Mouse (Mus musculus) CD8-positive naive resting alpha-beta T cell, adult 2 months (primary cell): ENCODE results near the gene 2310011J03Rik.

Experiments used
- DNase-seq, 2 experiments: peaks; one replicate each; pipeline ENCODE4 v3.0.0; 2022; ENCODE audit warnings: low read depth in 2 of 2, low spot score in 2 of 2

Gene 2310011J03Rik

DNA sequence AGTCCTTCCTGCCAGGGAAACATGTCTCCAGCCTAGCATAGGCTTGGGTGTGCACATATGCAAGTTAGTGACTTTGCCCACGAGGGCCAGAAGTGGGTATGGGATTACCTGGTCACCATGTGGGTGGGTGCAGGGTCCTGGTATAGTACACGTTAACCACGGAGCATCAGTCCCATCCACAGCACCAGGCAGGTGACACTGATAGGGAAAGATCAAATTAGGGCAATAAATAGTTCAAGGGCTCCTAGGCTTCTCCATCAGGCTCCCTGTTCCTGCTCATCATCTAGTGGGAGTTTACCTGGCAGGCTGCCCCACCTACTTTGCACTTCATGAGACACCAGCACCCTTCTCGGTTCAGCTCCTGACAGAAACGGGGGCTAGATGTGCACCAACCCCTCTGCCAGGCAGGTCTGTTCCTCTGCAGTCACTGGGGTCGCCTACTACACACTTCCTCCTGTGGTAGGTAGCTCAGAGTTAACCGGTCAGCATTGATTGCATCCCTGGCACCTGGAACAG, 25.5 kb downstream of the 2310011J03Rik start:
- no peak for DNase-seq

DNA sequence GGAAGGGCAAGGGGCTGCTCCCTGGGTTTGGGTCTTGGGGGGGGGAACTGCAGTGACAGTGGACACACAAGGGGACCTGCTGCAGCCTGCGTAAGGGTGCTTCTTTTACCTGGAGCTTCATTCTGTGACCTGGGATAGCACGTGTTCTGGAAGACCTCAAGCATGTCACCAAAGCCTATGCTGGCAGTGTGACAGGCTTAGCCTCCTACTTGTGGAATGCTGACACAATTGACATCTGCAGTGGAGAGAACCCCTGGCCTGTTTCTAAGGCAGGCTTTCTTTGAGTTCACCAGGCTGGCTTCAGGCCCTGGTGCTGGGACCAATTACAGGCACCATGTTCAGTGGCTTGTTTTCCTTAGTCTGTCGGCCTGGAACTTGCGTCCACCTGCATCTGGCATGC, 26.0 kb downstream of the 2310011J03Rik start:
- DNase-seq: no peak

DNA sequence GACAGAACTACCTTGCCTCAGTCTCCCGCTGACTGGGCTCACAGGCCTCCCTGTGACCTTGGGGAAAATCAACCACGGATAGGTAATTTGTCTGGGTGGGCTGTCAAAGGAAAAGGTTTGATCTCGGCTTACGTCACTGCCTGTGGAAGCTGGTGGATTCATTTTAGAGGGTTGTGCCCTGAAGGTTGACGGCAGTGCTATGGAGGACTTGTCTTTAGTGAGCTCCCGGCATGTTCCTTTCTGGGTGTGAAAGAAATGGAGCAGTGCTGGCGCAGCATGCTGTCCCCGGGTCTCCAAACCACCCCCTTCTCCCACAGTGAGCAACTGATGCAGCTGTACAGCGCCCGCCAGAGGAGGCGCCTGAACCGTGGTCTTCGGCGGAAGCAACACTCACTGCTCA, 27.0 kb downstream of the 2310011J03Rik start:
- peak in 1 of 2 experiments; percentile 14 for DNase-seq

DNA sequence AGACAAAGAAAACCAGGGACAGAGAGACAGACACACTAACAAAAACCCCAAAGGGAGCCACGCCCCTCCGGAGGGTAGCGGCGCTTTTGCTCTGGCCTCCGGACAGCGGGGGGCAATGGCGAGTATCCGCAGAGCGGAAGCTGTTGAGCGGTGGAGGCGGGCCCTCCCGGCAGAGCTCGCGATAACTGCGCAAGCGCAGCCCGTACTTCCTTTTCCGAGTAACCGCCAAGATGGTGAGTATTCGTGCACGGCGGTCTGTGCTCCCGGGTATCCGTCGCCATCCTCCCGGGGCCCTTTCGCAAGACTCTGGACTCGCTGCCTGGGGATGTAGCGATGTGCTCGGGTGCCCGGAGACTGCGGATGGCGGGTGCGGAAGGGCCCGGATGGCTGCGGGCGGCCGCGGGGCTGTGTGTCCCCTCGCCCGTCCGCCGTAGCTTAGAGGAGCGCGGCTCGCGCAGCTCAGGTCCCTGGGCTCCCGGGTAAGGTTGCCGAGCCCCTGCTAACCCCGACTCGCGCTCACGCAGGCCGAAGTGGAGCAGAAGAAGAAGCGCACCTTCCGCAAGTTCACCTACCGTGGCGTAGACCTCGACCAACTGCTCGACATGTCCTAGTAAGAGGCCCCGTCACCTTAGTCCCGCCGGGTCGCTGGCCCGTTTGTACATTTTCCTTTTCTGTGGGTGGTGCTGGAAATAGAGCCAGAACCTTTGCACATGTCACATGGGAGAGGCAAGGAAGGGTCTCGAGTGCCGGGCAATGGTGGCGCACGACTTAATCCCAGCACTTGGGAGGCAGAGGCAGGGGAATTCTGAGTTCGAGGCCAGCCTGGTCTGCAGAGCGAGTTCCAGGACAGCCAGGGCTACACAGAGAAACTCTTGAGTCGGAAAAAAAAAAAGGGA, 27.8 kb downstream of the 2310011J03Rik start, which contains the start of gene Rps15:
Gene Rps15 (plus strand): TSS at position 203 of the 896 bp plus-strand sequence.
- peak; percentile 89 to 93 for DNase-seq

DNA sequence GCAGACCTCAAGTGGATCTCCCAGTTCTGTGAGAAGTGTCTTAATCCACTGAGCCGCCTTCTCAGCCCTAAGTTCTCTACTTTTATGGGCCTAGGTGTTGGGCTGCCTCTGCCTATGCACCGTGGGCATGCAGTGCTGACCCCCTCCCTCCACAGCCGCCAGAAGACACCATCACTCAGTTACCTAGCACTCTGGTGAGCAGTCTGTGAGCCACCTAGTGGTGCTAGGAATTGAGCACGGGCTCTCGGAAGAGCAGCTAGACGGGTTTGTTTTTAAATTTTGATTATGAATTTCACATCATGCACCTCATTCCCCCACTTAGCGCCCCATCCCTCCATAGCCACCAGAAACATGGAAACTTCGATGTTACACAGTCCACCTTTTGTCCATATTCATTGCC, 31.7 kb downstream of the 2310011J03Rik start:
- no peak for DNase-seq

DNA sequence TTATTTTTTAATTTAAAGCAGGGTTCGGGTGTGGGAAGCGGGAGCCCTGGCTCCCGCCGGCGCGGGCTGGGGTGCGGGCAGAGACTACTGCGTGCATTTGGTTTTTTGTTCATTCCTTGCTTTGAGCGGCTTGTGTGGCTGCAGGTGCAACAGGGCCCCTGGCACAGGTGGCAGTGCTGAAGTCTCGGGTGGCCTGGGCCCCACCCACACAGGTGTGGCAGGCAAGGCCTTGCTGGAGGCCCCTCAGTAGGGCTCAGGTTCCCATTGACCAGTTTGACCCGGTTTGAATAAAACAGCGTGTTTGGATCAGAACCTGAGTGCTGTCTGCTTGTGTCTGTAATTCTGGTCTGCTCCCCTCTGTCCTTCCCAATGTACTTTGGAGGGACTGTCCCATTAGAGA, 32.2 kb downstream of the 2310011J03Rik start:
- DNase-seq: no peak

DNA sequence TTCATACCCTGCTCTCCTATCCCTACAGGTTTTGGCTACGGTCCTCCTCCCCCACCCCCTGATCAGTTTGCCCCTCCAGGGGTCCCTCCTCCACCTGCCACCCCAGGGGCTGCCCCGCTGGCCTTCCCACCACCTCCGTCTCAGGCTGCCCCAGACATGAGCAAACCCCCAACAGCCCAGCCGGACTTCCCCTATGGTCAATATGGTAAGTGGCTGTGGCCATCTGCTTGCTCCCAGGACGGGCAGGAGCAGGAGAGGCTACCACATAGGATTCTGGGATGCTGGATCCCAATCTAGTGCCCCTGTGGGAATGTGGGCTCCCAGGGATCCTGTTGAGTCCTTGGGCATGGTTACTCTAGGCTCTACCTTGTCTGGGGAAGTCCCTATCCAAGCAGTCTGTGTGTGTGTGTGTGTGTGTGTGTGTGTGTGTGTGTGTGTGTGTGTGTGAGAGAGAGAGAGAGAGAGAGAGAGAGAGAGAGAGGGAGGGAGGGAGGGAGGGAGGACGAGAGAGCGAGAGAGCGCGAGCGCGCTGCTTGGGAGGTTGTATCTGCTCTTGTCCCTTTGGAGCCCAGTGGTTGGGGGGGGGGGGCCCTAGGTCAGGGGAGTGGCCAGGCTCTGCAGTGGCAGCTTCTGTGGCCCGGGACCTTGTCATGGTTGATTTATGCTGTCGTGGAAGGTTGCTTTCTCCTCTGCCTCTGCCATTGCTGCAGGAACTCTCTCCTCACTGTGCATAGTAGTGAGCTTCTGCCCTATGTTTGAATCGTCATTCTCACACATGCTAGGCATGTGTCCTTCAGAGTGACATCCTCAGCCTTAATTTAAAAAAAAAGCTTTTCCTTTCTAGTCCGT, 34.9 kb downstream of the 2310011J03Rik start:
- DNase-seq: no peak

DNA sequence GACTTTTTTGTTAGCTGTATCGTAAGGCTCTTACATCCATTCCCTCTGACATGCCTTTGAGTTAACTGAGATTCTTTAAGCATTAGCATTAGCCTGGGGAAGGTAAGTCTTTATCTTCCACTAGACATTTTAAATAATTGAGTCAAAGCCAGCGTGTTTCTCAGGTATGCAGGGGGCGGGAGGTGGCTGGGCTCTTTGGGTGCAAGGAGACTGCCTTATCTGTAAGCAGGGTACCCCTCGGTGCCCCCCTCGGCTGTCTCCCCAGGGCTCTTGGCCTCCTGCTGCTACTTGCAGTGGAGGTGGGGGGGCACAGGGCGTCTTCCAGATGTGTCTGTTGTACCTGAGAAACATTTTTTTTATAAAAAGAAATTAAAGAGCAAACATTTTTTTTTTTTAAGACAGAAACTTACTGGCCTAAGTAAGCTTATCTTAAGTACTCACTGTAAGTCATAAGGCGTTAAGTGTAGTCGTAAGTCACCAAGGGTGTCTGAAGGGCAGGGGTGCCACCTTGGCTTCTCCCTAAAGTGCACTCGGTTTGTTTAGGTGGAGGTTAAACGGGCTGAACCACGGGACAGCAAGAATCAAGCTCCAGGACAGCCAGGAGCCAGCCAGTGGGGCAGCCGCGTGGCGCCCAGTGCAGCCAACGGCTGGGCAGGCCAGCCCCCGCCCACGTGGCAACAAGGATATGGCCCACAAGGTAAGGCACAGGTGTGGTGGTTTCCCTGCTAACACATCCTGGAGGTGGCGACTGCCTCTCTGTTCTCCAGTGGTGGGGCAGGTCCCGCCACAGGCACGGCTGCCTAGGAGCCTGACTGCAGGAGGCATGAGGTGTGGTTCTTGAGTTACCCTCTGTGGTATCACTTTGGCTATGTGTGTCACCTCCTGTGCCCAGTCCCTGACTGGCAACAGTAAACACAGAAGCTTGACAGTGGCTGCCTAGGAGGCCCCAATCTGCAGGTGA, 37.6 kb downstream of the 2310011J03Rik start:
- DNase-seq: no peak

DNA sequence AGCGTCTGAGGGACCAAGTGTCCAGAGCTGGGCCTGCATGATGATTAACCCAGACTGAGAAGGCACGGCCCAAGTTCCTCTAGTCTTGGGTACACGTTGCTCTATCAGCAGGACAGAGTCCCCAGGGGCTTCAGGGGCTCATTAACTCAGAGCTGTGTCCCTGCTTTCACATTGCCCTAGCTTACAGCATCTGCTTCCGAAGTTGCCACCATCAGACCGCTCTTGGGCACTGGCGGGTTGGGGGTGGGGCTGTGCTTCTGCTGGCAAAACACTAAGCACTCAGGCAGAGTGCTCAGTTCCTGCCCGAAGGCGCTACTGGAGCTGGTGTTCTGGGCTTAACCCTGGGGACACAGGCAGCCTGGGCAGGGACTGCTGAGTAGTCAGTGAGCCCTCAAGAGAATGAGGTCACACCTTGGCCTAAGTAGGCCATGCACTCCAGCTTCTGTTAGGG, 38.4 kb downstream of the 2310011J03Rik start:
- DNase-seq: no peak

DNA sequence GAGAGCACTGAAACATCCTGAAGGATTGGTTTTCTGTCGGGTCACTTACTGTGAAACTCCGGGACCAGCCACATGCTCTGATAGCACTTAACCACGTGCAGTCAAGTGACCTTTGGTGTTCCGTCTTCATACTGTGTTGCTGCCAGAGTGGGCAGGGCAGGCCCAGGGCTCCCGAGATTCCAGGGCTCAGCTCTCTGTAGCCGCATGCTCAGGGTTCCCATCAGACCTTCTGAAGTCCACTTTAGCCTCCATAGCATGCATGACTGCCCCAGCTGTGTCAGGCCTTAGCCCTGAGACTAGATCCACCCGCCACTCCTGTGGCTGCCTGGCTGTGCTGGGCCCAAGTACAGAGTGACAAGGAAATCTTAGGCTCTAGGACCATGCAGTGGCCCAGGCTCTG, 39.0 kb downstream of the 2310011J03Rik start:
- no peak for DNase-seq

DNA sequence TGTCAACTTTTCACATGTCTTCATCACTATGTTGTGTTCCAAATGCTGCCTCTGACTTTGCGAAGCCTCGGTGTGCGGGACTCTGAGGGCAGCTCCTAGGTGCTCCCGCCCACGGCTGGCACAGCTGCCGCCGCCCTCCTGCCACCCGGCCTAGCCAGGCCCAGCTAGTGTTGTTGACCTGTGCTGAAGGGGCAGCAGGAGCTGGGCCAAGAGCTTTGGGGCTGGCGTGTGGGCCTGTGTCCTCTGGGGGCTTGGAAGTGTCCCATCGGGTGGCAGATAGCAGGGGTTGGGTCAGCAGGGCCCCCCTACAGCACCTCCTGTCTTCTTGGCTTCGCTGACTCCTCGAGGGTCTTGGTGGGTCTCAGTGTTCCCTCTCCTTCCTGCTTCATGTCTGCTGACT, 41.1 kb downstream of the 2310011J03Rik start:
- DNase-seq: no peak

DNA sequence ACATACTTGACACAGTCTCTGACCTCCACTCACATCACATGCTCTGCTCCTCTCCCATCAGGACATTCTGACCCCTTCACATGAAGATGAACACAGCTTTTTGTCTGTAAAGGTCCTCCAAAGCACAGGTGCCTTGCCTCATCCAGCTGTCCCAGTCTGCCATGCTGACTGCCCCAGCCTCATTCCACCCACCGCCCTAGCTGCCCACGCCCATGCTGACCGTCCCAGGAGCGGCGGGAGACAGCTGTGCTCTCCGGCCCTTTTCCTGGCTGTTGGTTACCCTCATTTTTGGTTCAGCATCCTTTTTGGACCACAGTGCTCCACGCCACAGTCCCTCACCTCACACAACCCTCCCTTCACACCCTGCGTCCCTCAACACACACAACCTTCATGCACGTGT, 41.9 kb downstream of the 2310011J03Rik start:
- no peak for DNase-seq

DNA sequence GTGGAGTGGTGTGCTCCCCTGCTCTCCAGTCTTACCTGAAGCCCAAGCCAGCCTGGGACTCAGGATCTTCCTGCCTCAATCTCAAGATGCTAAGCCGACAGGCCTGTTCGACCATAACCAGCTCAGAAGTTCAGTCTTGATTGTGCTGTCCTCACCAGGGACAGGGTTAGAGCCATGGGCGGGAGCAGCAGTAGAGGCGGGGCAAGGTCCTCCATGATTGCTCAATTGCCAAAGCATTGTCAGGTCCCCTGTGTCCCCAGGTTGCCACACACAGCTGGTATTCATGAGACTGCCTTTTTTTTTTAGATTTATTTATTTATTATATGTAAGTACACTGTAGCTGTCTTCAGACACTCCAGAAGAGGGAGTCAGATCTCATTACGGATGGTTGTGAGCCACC, 44.1 kb downstream of the 2310011J03Rik start:
- DNase-seq: no peak

DNA sequence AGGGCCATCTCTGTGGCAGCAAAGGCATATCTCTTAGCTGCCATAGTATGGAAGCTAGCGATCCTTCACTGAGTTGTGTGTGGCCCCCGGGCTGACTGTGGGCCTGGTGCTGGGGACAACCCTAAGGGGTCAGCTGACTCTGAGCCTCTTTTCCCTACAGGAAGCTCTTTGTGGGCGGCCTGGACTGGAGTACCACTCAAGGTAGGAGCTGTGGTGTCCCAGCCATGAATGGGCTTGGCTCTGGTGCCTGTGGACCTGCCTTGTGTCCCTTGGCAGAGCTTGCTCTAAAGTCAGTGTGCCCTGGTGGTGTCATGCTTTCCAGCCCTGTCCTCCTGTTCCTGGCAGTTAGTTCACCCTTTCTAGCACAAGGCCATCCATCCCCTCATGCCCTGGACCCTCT, 46.5 kb downstream of the 2310011J03Rik start:
- DNase-seq: no peak

DNA sequence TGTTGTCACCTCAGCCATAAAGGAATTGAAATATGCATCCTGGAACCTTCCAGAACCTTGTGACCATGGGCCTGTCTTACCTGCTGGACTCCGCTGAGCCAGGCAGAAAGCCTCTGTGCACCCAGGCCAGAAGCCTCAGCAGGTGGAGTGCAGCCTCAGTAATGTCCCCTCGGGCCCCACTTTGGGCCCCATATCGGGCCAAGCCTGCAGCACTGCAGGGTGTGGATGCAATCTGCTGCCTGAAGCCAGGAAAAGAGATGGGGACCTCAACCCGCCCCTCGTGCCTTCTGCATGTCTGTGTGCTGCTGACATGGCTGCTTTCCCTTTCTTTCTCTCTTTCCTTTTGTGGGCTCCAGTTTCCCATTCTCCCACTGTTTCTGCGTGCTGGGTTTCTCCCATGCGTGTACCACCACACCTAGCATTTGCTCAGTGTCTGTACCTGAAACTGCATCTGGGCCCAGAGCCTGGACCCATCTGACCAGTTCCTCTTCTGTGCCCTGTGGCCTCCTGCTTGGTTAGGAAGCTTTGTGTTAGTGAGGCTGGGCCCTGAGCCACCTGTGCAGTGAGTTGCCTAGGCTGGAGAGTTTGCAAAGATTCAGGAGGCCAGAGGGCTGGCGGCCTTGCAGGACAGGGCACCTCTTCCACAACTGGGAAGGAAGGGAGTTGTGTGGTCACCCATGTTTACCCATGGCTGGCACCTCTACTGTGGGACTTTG, 48.3 kb downstream of the 2310011J03Rik start:
- no peak for DNase-seq

DNA sequence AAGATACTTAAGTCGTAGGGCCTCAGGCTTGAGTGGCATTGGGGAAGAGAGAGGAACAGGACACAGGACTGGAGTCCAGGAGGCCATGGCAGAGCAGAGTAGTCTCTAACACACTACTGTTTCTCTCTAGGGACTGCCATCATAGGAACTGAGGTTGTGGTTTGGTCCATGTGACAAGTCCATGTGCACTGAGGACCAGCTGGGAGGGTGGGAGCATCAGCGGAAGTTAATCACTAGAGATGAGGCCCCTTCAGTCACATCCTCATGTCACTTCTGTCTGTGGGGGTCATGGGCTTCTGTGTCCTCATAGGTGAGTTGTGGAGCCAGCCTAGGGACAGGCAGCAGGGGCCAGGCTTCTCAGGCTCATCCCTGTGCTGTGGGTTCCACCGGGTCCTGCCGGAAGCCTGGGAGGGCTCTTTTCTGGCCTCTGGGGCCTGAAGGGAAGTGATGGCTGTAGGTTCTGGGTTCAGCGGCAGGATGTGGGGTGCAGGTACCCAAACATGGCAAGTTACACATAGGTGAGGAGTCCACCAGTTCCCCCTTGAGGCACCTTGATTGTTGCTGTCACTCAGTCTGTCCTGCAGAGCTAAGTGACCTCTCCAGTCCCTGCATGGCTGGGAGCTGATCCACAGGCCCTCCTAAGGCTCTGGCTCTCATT, 49.0 kb downstream of the 2310011J03Rik start:
- peak in 1 of 2 experiments; percentile 32 for DNase-seq

DNA sequence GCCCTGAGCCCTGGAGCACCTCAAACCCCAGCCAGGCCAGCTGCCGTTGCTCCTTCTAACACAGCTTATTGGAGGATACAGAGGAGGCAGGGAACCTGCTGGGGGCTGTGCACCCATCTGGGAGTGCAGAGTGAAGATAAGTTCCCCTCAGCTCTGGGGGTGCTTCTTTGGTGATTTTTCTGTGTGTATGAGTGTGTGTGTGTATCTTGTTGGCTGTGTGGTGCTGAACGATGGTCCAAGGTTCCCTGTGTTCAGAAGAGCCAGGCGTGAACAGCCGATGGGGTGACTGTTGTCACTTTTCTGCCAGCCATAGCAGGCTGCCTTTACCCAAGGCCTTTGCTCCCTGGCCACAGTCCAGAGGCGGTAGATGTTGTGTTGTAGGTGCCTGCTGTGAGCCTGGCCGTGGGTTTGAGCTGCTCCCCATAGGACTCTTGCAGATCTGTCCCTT, 49.6 kb downstream of the 2310011J03Rik start:
- DNase-seq: no peak

DNA sequence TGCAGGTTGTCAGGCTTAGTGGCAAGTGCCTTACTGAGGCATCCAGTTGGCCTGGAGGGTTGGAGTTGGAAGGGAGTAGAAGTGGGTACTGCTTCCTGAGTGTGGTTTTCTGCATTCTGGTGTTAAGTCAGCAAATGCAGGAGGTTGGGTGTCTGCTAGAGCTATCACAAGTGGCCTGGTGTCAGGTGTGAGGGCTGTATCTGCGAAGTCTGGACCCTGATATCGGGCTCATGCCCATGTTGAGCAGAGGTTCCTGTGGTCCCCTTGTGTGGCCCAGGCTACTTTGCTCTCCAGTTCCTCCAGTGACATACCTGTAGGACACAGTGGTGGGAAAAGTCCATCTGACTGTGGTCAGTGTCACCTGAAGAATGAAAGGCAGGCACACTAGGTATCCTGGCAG, 50.2 kb downstream of the 2310011J03Rik start:
- no peak for DNase-seq
